Mouse (Mus musculus): ENCODE measurements around the gene Cfap57. TPM values are rescaled to one million over a fixed set of nuclear protein-coding genes. Genes with fewer than 3 reads are reported as not detected.
A peak's percentile ranks its signal among the peaks of the same experiment; 100 is the strongest.
"Not testable (repeated sequence)": the region's sequence is repeated elsewhere in the genome, so short reads cannot be mapped to it uniquely, and the experiment has no call there.

Cfap57 gene
- polyA plus RNA-seq, 1 experiment = 1.5 TPM

DNA sequence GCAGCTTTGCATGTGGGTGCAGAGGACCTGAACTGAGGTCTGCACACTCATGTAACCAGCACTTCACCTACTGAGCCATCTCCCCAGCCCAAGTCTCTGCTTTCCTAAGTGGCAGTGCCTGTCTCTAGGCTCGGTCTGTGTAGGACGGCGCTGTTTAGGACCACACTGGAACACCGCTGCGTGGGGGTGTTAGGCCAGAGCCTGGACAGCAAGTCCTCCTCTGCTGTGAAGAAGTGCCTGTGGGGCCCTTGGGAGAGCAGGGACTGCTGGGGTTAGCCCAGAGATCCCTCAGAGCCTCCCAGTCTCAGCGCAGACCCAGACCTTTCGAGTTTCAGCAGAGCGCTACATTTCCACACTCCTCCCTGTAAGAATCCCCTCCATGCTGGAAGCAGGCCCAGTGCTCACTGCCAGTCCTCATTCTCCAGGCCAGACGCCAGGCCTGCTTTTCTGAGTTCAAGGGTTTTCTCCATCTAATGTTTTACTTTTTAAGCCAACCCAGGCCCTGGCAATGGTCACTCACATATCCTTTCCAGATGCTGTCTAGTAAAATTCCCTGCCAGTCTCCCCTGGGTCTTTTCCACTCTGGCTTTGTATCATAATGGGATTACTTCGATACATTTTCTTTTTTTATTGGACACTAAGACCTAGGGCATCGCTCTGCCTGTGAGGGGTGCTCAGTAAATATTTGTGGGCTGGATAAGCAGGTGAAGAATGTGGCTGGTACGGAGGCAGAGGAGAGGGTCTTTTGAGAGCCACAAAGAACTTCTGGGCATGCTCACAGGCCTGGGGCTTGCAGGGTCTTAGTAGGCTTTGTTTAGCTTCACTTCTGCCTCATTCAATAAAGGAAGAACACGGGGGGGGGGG, 56.3 kb downstream of the Cfap57 start:
- TF ChIP-seq CTCF (IDR thresholded peaks at IDR 0.05; ENCODE audit: borderline replicate concordance, extremely low read depth, insufficient read depth, insufficient read length) (no peak), POLR2A (IDR thresholded peaks at IDR 0.05; ENCODE audit: borderline replicate concordance, extremely low read depth, insufficient read depth, insufficient read length, poor library complexity, severe bottlenecking) (no peak)
- peak; percentile 63 for DNase-seq (ENCODE audit: low read depth)

GRCm38 (mm10) chr4:118553039-118553649, 67.4 kb downstream of the Cfap57 start:
- peak; percentile 25 for DNase-seq (ENCODE audit: low read depth)
- TF ChIP-seq POLR2A (IDR thresholded peaks at IDR 0.05; ENCODE audit: borderline replicate concordance, extremely low read depth, insufficient read depth, insufficient read length, poor library complexity, severe bottlenecking) (no peak), CTCF (IDR thresholded peaks at IDR 0.05; ENCODE audit: borderline replicate concordance, extremely low read depth, insufficient read depth, insufficient read length) (no peak)

GRCm38 (mm10) chr4:118548130-118548480, 72.5 kb downstream of the Cfap57 start:
- DNase-seq (ENCODE audit: low read depth) = peak; percentile 70

DNA sequence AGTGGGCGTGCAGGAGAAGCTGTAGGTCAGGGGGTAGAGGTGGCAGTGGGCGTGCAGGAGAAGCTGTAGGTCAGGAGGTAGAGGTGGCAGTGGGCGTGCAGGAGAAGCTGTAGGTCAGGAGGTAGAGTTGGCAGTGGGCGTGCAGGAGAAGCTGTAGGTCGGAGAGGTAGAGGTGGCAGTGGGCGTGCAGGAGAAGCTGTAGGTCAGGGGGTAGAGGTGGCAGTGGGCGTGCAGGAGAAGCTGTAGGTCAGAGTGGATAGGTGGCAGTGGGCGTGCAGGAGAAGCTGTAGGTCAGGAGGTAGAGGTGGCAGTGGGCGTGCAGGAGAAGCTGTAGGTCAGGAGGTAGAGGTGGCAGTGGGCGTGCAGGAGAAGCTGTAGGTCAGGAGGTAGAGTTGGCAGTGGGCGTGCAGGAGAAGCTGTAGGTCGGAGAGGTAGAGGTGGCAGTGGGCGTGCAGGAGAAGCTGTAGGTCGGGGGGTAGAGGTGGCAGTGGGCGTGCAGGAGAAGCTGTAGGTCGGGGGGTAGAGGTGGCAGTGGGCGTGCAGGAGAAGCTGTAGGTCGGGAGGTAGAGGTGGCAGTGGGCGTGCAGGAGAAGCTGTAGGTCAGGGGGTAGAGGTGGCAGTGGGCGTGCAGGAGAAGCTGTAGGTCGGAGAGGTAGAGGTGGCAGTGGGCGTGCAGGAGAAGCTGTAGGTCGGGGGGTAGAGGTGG, 73.0 kb downstream of the Cfap57 start:
- DNase-seq (ENCODE audit: low read depth) = not testable (repeated sequence)

GRCm38 (mm10) chr4:118544441-118545127, 76.0 kb downstream of the Cfap57 start:
- no peak for DNase-seq (ENCODE audit: low read depth)
- no peak for TF ChIP-seq POLR2A (IDR thresholded peaks at IDR 0.05; ENCODE audit: borderline replicate concordance, extremely low read depth, insufficient read depth, insufficient read length, poor library complexity, severe bottlenecking)
- TF ChIP-seq CTCF (IDR thresholded peaks at IDR 0.05; ENCODE audit: borderline replicate concordance, extremely low read depth, insufficient read depth, insufficient read length) = no peak

DNA sequence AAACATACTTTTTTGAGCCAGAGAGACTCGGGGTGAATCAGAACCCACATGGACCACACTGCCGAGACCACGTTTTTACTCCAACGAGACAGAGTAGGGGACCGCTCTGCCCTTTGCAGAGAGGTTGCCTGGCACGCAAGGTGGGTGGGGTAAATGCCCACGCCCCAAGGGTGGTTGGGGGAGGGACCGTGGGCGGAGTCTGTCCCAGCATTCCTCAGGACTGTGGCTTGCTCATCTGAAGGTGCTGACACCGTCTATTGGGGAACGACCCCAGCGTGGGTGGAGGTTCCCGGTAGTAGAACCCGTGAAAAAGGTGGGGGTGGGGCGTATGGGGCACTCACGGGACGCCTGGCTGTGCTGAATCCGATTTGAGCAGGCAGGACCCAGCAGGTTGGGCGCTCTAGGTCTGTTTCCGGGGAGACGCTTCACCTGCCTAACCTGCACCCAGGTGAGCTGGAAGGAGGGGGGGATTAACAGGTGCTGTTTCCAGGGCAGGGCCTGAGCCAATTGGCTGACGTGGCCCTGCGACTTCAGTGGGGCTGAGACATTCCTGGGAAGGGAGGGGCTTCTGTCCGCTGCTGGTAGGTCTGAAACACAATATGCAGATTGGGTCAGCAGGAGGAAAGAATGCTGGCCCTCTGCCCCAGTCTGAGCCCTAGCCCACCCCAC, 76.9 kb downstream of the Cfap57 start, which contains the start of gene Tmem125:
TSS of gene Tmem125 (minus strand) at position 453 of the 669 bp plus-strand sequence.
- DNase-seq (ENCODE audit: low read depth) = no peak
- no peak for TF ChIP-seq CTCF (IDR thresholded peaks at IDR 0.05; ENCODE audit: borderline replicate concordance, extremely low read depth, insufficient read depth, insufficient read length)
- no peak for TF ChIP-seq POLR2A (IDR thresholded peaks at IDR 0.05; ENCODE audit: borderline replicate concordance, extremely low read depth, insufficient read depth, insufficient read length, poor library complexity, severe bottlenecking)

- TF ChIP-seq CTCF (IDR thresholded peaks at IDR 0.05; ENCODE audit: borderline replicate concordance, extremely low read depth, insufficient read depth, insufficient read length) = no peak
- TF ChIP-seq POLR2A (IDR thresholded peaks at IDR 0.05; ENCODE audit: borderline replicate concordance, extremely low read depth, insufficient read depth, insufficient read length, poor library complexity, severe bottlenecking) = no peak
- DNase-seq (ENCODE audit: low read depth) = no peak
Observed at GRCm38 (mm10) chr4:118543158-118543530, 77.4 kb downstream of the Cfap57 start.

- no peak for DNase-seq (ENCODE audit: low read depth)
- TF ChIP-seq CTCF (IDR thresholded peaks at IDR 0.05; ENCODE audit: borderline replicate concordance, extremely low read depth, insufficient read depth, insufficient read length) (no peak), POLR2A (IDR thresholded peaks at IDR 0.05; ENCODE audit: borderline replicate concordance, extremely low read depth, insufficient read depth, insufficient read length, poor library complexity, severe bottlenecking) (no peak)
Observed at GRCm38 (mm10) chr4:118542510-118543157, 77.9 kb downstream of the Cfap57 start.

DNA sequence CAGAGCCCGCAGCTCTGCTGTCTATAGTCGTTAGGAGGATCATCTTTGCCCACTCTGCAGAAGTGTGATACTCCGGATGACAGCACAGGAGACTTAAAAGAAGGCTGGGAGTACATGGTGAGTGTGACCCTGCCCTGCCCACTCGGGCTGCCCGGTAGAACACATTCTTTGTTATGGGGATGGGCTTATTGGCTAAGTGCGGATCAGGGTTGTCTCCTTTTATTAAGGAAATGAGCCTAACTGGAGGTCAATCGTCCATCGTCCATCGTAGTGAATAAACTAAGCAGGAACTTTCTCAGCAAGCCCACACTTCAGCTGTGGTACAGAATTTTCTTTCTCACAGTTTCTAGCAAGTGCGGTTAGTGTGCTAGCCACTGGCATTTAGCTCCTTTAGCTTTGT, 80.7 kb downstream of the Cfap57 start:
- DNase-seq (ENCODE audit: low read depth) = no peak
- TF ChIP-seq CTCF (IDR thresholded peaks at IDR 0.05; ENCODE audit: borderline replicate concordance, extremely low read depth, insufficient read depth, insufficient read length) = no peak
- TF ChIP-seq POLR2A (IDR thresholded peaks at IDR 0.05; ENCODE audit: borderline replicate concordance, extremely low read depth, insufficient read depth, insufficient read length, poor library complexity, severe bottlenecking) = no peak

DNA sequence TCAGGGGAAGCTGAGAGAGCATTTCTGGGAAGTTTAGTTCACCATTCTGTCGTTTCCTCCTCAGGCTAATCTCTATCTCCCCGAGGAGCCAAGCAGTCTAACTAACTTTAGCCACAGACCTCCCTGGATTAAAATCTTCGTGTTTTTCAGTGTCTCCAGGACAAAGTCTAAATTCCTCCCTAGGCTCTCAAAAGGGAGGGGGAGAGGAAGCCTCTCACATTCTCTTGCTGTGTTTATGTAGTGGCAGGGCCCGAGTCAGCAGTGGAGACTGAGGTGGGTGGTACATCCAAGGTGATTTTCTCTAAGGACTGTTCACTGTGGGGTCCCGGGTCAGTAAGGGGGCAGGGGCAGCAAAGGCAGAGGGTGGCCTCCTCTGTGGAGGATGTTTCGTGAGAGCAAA, 82.8 kb downstream of the Cfap57 start:
- no peak for DNase-seq (ENCODE audit: low read depth)
- TF ChIP-seq CTCF (IDR thresholded peaks at IDR 0.05; ENCODE audit: borderline replicate concordance, extremely low read depth, insufficient read depth, insufficient read length) = no peak
- TF ChIP-seq POLR2A (IDR thresholded peaks at IDR 0.05; ENCODE audit: borderline replicate concordance, extremely low read depth, insufficient read depth, insufficient read length, poor library complexity, severe bottlenecking) = no peak

DNA sequence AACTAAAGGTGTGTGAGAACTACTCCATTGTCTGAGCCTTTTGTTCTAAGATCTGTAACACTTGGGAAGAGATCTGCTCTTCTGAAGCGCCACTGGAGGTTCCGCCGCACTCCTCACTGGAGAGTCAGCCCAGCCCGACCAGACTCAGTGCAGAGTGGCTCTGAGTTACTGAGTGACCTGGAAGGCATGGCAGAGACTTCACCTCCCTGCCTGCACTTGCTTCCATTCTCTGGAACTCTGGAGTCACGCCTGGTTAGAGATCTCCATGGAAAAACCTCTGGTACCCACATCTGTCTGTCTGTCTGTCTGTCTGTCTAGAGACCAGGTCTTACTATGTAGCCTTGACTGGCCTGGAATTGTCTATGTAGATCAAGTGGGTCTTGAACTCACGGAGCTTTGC, 85.0 kb downstream of the Cfap57 start:
- no peak for DNase-seq (ENCODE audit: low read depth)
- TF ChIP-seq CTCF (IDR thresholded peaks at IDR 0.05; ENCODE audit: borderline replicate concordance, extremely low read depth, insufficient read depth, insufficient read length) = no peak
- TF ChIP-seq POLR2A (IDR thresholded peaks at IDR 0.05; ENCODE audit: borderline replicate concordance, extremely low read depth, insufficient read depth, insufficient read length, poor library complexity, severe bottlenecking) = no peak

Measured in brain, embryonic 14.5 days (tissue).